ENCODE assay signal across 12 mouse cellular contexts in genomic region chr11:78509148-78509547, GRCm38 (mm10). TPM values are rescaled to one million over a fixed set of nuclear protein-coding genes. Genes with fewer than 3 reads are reported as not detected.
DNase-seq lines count a peak whose midpoint lies in the region; ATAC-seq and TF ChIP-seq lines count a peak whose summit lies in the region.
"Had no signal": no experiment of that assay in that cellular context is flagged by ENCODE, and none has a peak within 500 bp of the region (broad histone marks: within the 10 kb centered on the region; RNA-seq: fewer than 3 reads in every experiment).

No protein-coding gene starts in this region.

- H3K27me3 ChIP-seq in cerebellum, adult 2 months (ENCODE audit: control insufficient read depth, insufficient read depth, low read length), result no peaks in the 10 kb centered on the region
- H3K27me3 ChIP-seq in CH12.LX (replicated peaks), result no peaks in the 10 kb centered on the region
- no peaks in the 10 kb centered on the region for H3K27me3 ChIP-seq in neural tube, embryonic 15.5 days (replicated peaks)
- H3K27me3 ChIP-seq: embryonic facial prominence, embryonic 15.5 days had no signal

- peaks cover 41 to 65% of the 10 kb centered on the region in 2 experiments for H3K36me3 ChIP-seq in CH12.LX (replicated peaks in 1 of 2; ENCODE audit: control insufficient read depth in 1 of 2, insufficient read depth in 1 of 2, low read length in 1 of 2)
- H3K36me3 ChIP-seq in neural tube, embryonic 15.5 days, result peaks cover 44% of the 10 kb centered on the region

- ATAC-seq in neural tube, embryonic 15.5 days (ENCODE audit: low FRiP score), result no peak

- TF ChIP-seq CTCF in cerebellum, adult 2 months (IDR thresholded peaks at IDR 0.05; ENCODE audit: borderline replicate concordance, insufficient read depth, low read depth, low read length), result peak; percentile 37; the same call in 1 of the 2 replicates
- peak; percentile 56 for TF ChIP-seq CTCF in left cerebral cortex, adult 2 months (IDR thresholded peaks at IDR 0.05)
- TF ChIP-seq CTCF in CH12.LX (conservative IDR thresholded peaks at IDR 0.05 in 1 of 2, IDR thresholded peaks at IDR 0.05 in 1 of 2; ENCODE audit: low read depth in 2 of 2, low read length in 2 of 2), result peak; percentile 42 to 72; a peak in 3 of 4 replicates

- TF ChIP-seq RAD21 in CH12.LX (IDR thresholded peaks at IDR 0.05; ENCODE audit: low read depth, low read length), result peak; percentile 46

- no peak overlapping the region for H3K4me2 ChIP-seq in CH12.LX (ENCODE audit: insufficient read depth, low read depth, poor library complexity, severe bottlenecking)
- no peak overlapping the region for H3K4me2 ChIP-seq in neural tube, embryonic 15.5 days
- H3K4me2 ChIP-seq: embryonic facial prominence, embryonic 15.5 days had no signal

- no peak for TF ChIP-seq POLR2A in cerebellum, adult 2 months (IDR thresholded peaks at IDR 0.05; ENCODE audit: borderline replicate concordance, insufficient read depth, low read length)
- TF ChIP-seq POLR2A in CH12.LX (IDR thresholded peaks at IDR 0.05; ENCODE audit: low read depth, low read length), result no peak

- H3K79me2 ChIP-seq in CH12.LX (replicated peaks; ENCODE audit: control insufficient read depth, extremely low read depth, insufficient read depth, poor library complexity, severe bottlenecking), result peaks cover 25% of the 10 kb centered on the region

- no peak overlapping the region for H3K27ac ChIP-seq in cerebellum, adult 2 months (ENCODE audit: insufficient read depth, low read length)
- H3K27ac ChIP-seq in left cerebral cortex, adult 2 months, result no peak overlapping the region
- no peak overlapping the region for H3K27ac ChIP-seq in CH12.LX (ENCODE audit: insufficient read depth, low read depth)
- no peak overlapping the region for H3K27ac ChIP-seq in neural tube, embryonic 15.5 days (replicated peaks)
- H3K27ac ChIP-seq: embryonic facial prominence, embryonic 15.5 days had no signal

- in situ Hi-C loops in CH12.LX (cut with MboI; ENCODE audit: low pct_ligation_motif_present, low pct_unique_long_range_greater_than_20kb, low sequenced_read_pairs), result no loop called here

- no peak overlapping the region for H3K4me3 ChIP-seq in cerebellum, adult 2 months (replicated peaks; ENCODE audit: insufficient read depth, low read depth, low read length)
- no peak overlapping the region for H3K4me3 ChIP-seq in left cerebral cortex, adult 2 months
- no peak overlapping the region for H3K4me3 ChIP-seq in CH12.LX (replicated peaks in 1 of 3; ENCODE audit: low read depth in 2 of 3, low read length in 2 of 3, poor library complexity in 1 of 3)
- H3K4me3 ChIP-seq in neural tube, embryonic 15.5 days (replicated peaks), result no peak overlapping the region
- H3K4me3 ChIP-seq: embryonic facial prominence, embryonic 15.5 days had no signal

- intact Hi-C loops in left cerebral cortex, adult 2 months (cut with DNase I), result no loop called here
- intact Hi-C loops in left cerebral cortex, postnatal 10 days (cut with DNase I), result no loop called here

- dilution Hi-C loops in CH12.LX (cut with MboI; ENCODE audit: extremely low pct_ligation_motif_present, extremely low pct_unique_long_range_greater_than_20kb, low sequenced_read_pairs), result no loop called here

- H3K9me3 ChIP-seq in CH12.LX (replicated peaks; ENCODE audit: low read length), result no peaks in the 10 kb centered on the region
- H3K9me3 ChIP-seq in neural tube, embryonic 15.5 days (replicated peaks), result no peaks in the 10 kb centered on the region
- H3K9me3 ChIP-seq: embryonic facial prominence, embryonic 15.5 days had no signal

- H3K4me1 ChIP-seq in cerebellum, adult 2 months (ENCODE audit: control insufficient read depth, insufficient read depth, low read length), result peaks cover 10% of the 10 kb centered on the region; the same call in 1 of the 2 replicates
- H3K4me1 ChIP-seq in CH12.LX (ENCODE audit: control insufficient read depth in 1 of 2, insufficient read depth in 2 of 2), result peaks cover 0 to 21% of the 10 kb centered on the region in 2 experiments; a peak in 2 of 4 replicates
- peaks cover 18% of the 10 kb centered on the region for H3K4me1 ChIP-seq in neural tube, embryonic 15.5 days

- DNase-seq in cerebellum, adult 2 months, result no peak
- DNase-seq in cerebellum, adult 18-20 months, result no peak
- DNase-seq in left cerebral cortex, adult 2 months (ENCODE audit: extremely low spot score in 1 of 2, low spot score in 2 of 2), result no peak
- DNase-seq in left cerebral cortex, postnatal 10 days (ENCODE audit: extremely low spot score in 1 of 2, low spot score in 2 of 2), result no peak
- peak; percentile 69 for DNase-seq in CH12.LX (ENCODE audit: extremely low read depth)
- DNase-seq in embryo, embryonic 11 days, result peak; percentile 43
- no peak for DNase-seq in layer of hippocampus, postnatal 10 days (ENCODE audit: low spot score in 2 of 2)
- DNase-seq: heart, adult 18-20 months had no signal

- no peak overlapping the region for H3K9ac ChIP-seq in CH12.LX (ENCODE audit: insufficient read depth, low read depth)
- H3K9ac ChIP-seq in neural tube, embryonic 15.5 days (replicated peaks), result no peak overlapping the region
- H3K9ac ChIP-seq: embryonic facial prominence, embryonic 15.5 days had no signal

- WGBS in cerebellum, adult 2 months, result 69% methylated on average over 5 of the region's 5 CpGs
- 88% methylated on average over 5 of the region's 5 CpGs for WGBS in neural tube, embryonic 15.5 days

- TF ChIP-seq EP300 in CH12.LX (IDR thresholded peaks at IDR 0.05; ENCODE audit: low read length), result no peak

TF ChIP-seq in CH12.LX, 34 proteins besides CTCF, POLR2A, EP300 and RAD21:
- TF ChIP-seq MXI1 (IDR thresholded peaks at IDR 0.05; ENCODE audit: low read depth, low read length) (no peak), ZNF384 (IDR thresholded peaks at IDR 0.05; ENCODE audit: low read depth, low read length) (peak; percentile 92), MAX (IDR thresholded peaks at IDR 0.05; ENCODE audit: low read length) (no peak), E2F4 (IDR thresholded peaks at IDR 0.05; ENCODE audit: insufficient replicate concordance, low read depth, low read length) (no peak), SMC3 (IDR thresholded peaks at IDR 0.05; ENCODE audit: low read depth, low read length) (peak; percentile 54), TBP (conservative IDR thresholded peaks at IDR 0.05; ENCODE audit: low read depth, low read length) (no peak), CHD1 (IDR thresholded peaks at IDR 0.05; ENCODE audit: low read depth, low read length) (no peak)
TF ChIP-seq in CH12.LX: peak in this region for 2.

RNA-seq across cellular contexts. Expression of gene Tmem199, which starts 2.8 kb away (rescaled TPM):
- polyA plus RNA-seq in cerebellum, adult 2 months (2012; rRNA removed), result 67.9 and 69.5 TPM in 2 replicates
- 10 to 100 TPM; 40.6 to 44.3 TPM for total RNA-seq in left cerebral cortex, adult 2 months (2021)
- total RNA-seq in left cerebral cortex, postnatal 10 days (2021), result 10 to 100 TPM; 37.2 to 38.7 TPM
- total RNA-seq in CH12.LX (2012; rRNA removed), result 80.4 and 93.6 TPM in 2 replicates
- 109 and 118 TPM in 2 replicates for total RNA-seq in CH12.LX (2014; rRNA removed)
- polyA plus RNA-seq in CH12.LX (2012; ENCODE audit: insufficient read length, low read depth), result 67.3 and 75.5 TPM in 2 replicates
- polyA plus RNA-seq in neural tube, embryonic 15.5 days (2015; fragmentation: Nextera tagmentation; extraction: Ambion mirVana), result 89.3 and 94.4 TPM in 2 replicates
- total RNA-seq in layer of hippocampus, postnatal 10 days (2021), result 10 to 100 TPM; 34.2 to 40.6 TPM

RNA-seq across cellular contexts. Expression of gene Poldip2, which starts 2.8 kb away (rescaled TPM):
- polyA plus RNA-seq in cerebellum, adult 2 months (2012; rRNA removed), result 133 TPM in 2 replicates
- 100 to 1,000 TPM; 115 to 118 TPM for total RNA-seq in left cerebral cortex, adult 2 months (2021)
- total RNA-seq in left cerebral cortex, postnatal 10 days (2021), result 100 to 1,000 TPM; 117 to 119 TPM
- 103 and 119 TPM in 2 replicates for total RNA-seq in CH12.LX (2012; rRNA removed)
- 93.5 and 102 TPM in 2 replicates for total RNA-seq in CH12.LX (2014; rRNA removed)
- polyA plus RNA-seq in CH12.LX (2012; ENCODE audit: insufficient read length, low read depth), result 144 and 151 TPM in 2 replicates
- polyA plus RNA-seq in neural tube, embryonic 15.5 days (2015; fragmentation: Nextera tagmentation; extraction: Ambion mirVana), result 182 and 192 TPM in 2 replicates
- 100 to 1,000 TPM; 116 to 126 TPM for total RNA-seq in layer of hippocampus, postnatal 10 days (2021)

RNA-seq across cellular contexts. Expression of gene Sebox, which starts 5.9 kb away (rescaled TPM):
- polyA plus RNA-seq in cerebellum, adult 2 months (2012; rRNA removed), result 14.7 and 17.3 TPM in 2 replicates
- 1 to 10 TPM in 1 of 2 experiments, under 1 TPM in 1; 0.79 to 1.0 TPM for total RNA-seq in left cerebral cortex, adult 2 months (2021)
- total RNA-seq in left cerebral cortex, postnatal 10 days (2021), result 1 to 10 TPM in 1 of 2 experiments, under 1 TPM in 1; 0.61 to 1.1 TPM
- total RNA-seq in CH12.LX (2012; rRNA removed) (not detected in 2 replicates), CH12.LX (2014; rRNA removed) (not detected in 2 replicates)
- polyA plus RNA-seq in CH12.LX (2012; ENCODE audit: insufficient read length, low read depth), result not detected in 2 replicates
- 0.12 TPM in 1 of 2 replicates, not detected in the other for polyA plus RNA-seq in neural tube, embryonic 15.5 days (2015; fragmentation: Nextera tagmentation; extraction: Ambion mirVana)
- 1 to 10 TPM; 2.4 to 3.1 TPM for total RNA-seq in layer of hippocampus, postnatal 10 days (2021)
- total RNA-seq: heart, adult 18-20 months; megakaryocyte, adult 5-6 weeks had no signal
- polyA plus RNA-seq: embryonic facial prominence, embryonic 15.5 days; intestine, embryonic 14.5 days had no signal

RNA-seq across cellular contexts. Expression of gene Vtn, which starts 10.3 kb away (rescaled TPM):
- 142 and 143 TPM in 2 replicates for polyA plus RNA-seq in cerebellum, adult 2 months (2012; rRNA removed)
- 10 to 100 TPM; 69.3 to 76.0 TPM for total RNA-seq in left cerebral cortex, adult 2 months (2021)
- 10 to 100 TPM; 74.5 to 75.4 TPM for total RNA-seq in left cerebral cortex, postnatal 10 days (2021)
- not detected in 2 replicates for total RNA-seq in CH12.LX (2012; rRNA removed)
- total RNA-seq in CH12.LX (2014; rRNA removed), result not detected in 2 replicates
- polyA plus RNA-seq in CH12.LX (2012; ENCODE audit: insufficient read length, low read depth), result not detected in 2 replicates
- 151 and 156 TPM in 2 replicates for polyA plus RNA-seq in neural tube, embryonic 15.5 days (2015; fragmentation: Nextera tagmentation; extraction: Ambion mirVana)
- 10 to 100 TPM; 65.7 to 66.3 TPM for total RNA-seq in layer of hippocampus, postnatal 10 days (2021)
- total RNA-seq: megakaryocyte, adult 5-6 weeks had no signal

RNA-seq across cellular contexts. Expression of gene Sarm1, which starts 11.6 kb away (rescaled TPM):
- polyA plus RNA-seq in cerebellum, adult 2 months (2012; rRNA removed), result 29.0 and 32.0 TPM in 2 replicates
- total RNA-seq in left cerebral cortex, adult 2 months (2021), result 10 to 100 TPM; 34.3 to 34.8 TPM
- total RNA-seq in left cerebral cortex, postnatal 10 days (2021), result 10 to 100 TPM; 51.2 to 59.2 TPM
- total RNA-seq in CH12.LX (2012; rRNA removed) (0.55 and 0.84 TPM in 2 replicates), CH12.LX (2014; rRNA removed) (0.31 and 0.50 TPM in 2 replicates)
- 0.94 and 1.1 TPM in 2 replicates for polyA plus RNA-seq in CH12.LX (2012; ENCODE audit: insufficient read length, low read depth)
- polyA plus RNA-seq in neural tube, embryonic 15.5 days (2015; fragmentation: Nextera tagmentation; extraction: Ambion mirVana), result 38.8 and 49.0 TPM in 2 replicates
- 10 to 100 TPM; 55.9 to 59.0 TPM for total RNA-seq in layer of hippocampus, postnatal 10 days (2021)
- total RNA-seq: megakaryocyte, adult 5-6 weeks had no signal

Comparison
In these comparisons a context has a peak if more than half of its experiments do, and no peak if none do; other contexts are left out.
1. DNase-seq: peak in CH12.LX (single experiment) and embryo, embryonic 11 days (single experiment); none in cerebellum, adult 2 months (0 of 2), cerebellum, adult 18-20 months (0 of 2), left cerebral cortex, adult 2 months (0 of 2), left cerebral cortex, postnatal 10 days (0 of 2) and layer of hippocampus, postnatal 10 days (0 of 2).
2. Peak in every context shown above with its lines, with median percentiles within 50 percentile points of each other: CTCF ChIP-seq.